Mouse (Mus musculus) megakaryocyte, embryonic 14.5 days (primary cell): ENCODE results near the gene Psmg4. TPM values are rescaled to one million over a fixed set of nuclear protein-coding genes. Genes with fewer than 3 reads are reported as not detected.
A peak's percentile ranks its signal among the peaks of the same experiment; 100 is the strongest.

ENCODE experiments used
- H3K27me3 ChIP-seq: replicated peaks from 2 replicates; pipeline ENCODE3; 2012; ENCODE audit warnings: inconsistent platforms
- H3K36me3 ChIP-seq: replicated peaks from 2 replicates; pipeline ENCODE3; 2012; ENCODE audit warnings: low read length, inconsistent platforms, mixed read lengths
- H3K4me1 ChIP-seq: 2 replicates; pipeline ENCODE4 v1.6.1; 2012; ENCODE audit warnings: inconsistent platforms
- H3K4me3 ChIP-seq: replicated peaks from 2 replicates; pipeline ENCODE3; 2012; ENCODE audit warnings: moderate library complexity, mild to moderate bottlenecking, inconsistent platforms
- H3K9me3 ChIP-seq: 2 replicates; pipeline ENCODE4 v1.6.1; 2012; ENCODE audit warnings: inconsistent platforms
- FLI1 ChIP-seq: IDR thresholded peaks from 2 replicates; pipeline ENCODE4 v1.6.1; 2012; ENCODE audit warnings: low read length, inconsistent platforms, mixed read lengths
- GATA1 ChIP-seq: IDR thresholded peaks from 3 replicates; pipeline ENCODE4 v1.6.1; 2012; ENCODE audit warnings: mixed read lengths, low read length, inconsistent platforms, borderline replicate concordance
- polyA plus RNA-seq: library from polyadenylated mRNA; stranded (reverse); fragments of >175 nt; gene quantifications from 2 replicates; pipeline ENCODE4 v1.2.3, GENCODE M21; 2012; ENCODE audit warnings: low replicate concordance; ENCODE audit not compliant: insufficient read depth

Gene Psmg4
- polyA plus RNA-seq, 1 experiment, result 32.8 TPM

DNA sequence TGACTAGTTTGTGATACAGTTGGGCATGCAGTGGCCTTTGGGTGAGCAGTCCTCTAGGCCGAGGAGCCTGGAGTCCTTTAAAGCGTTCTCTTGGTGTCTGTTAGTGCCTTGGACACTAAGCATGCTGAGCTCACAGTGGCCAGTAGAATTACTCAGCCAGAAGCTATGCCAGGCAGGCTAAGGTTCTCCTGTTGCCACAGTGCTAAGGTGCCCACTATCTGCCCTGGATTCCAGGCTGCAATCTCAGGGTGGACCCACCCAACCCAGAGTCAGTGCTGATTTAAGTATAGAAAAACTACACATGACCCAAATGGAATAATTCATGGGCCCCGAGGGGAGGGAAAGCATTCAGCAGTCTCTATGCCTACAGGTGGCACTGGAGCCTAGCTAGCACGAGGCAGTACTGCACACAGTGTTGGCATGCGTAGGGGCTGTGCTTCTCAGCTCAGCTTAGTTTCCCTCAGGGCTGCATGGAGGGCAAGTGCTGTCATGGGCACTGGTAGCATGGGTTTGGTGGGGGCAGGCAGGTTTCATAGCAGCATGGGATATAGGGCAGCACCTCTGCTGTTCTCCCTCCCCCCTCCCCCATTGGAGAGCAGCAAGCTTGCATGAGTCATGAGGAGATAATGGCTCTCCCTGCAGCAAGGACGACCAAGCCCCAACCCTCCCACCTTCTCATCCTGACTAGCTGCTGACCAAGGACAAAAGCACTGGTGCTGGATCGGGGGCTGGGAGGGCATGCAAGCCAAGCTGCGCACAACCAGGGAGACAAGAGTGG is 29.8 kb downstream of the Psmg4 start:
- Histone ChIP-seq H3K4me3 (peak overlapping the region; percentile 40), H3K36me3 (peaks cover 100% of the 10 kb centered on the region), H3K27me3 (no peaks in the 10 kb centered on the region), H3K4me1 (peaks cover 71% of the 10 kb centered on the region), H3K9me3 (no peaks in the 10 kb centered on the region)
- no peak for TF ChIP-seq GATA1
- TF ChIP-seq FLI1, result no peak

DNA sequence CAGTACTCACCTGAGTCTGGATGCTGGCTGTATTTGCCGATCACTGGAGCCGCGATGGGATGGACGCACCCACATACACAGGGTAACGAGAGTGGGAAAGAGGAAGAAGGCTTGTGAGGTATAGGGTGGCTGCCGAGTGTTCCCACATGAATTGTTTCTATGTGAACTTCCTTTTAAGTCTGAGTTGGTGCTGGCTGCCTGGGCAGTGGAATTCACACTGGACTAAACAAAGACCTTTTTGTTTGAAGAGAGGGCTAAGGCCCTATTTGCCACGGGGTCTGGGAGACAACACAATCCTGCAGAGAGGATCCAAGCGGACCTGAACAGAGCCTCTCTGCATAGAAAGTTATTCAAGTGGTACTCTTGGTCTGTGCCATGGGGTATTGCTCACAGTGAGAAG is 30.6 kb downstream of the Psmg4 start:
- Histone ChIP-seq H3K4me3 (no peak overlapping the region), H3K4me1 (peaks cover 63% of the 10 kb centered on the region), H3K9me3 (no peaks in the 10 kb centered on the region), H3K36me3 (peaks cover 100% of the 10 kb centered on the region), H3K27me3 (no peaks in the 10 kb centered on the region)
- TF ChIP-seq FLI1 (no peak), GATA1 (no peak)

DNA sequence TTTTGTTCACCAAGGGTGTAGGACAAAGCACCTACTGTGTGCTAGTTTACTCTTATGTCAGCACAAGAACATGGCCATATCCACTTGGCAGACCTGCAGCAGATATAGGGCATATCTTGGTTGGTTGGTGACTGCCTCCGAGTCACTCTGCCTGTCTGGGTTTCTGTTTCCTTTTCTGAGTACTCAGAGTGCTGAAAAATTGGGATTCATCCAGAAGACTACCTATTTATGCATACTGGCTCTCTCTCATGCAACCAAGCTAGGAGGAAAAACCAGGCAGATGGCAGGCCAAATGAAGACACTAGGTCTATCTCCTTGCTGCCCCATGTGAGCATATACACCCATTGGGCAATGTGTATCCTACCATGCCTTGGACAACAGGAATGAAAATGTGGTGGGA is 32.9 kb downstream of the Psmg4 start:
- H3K4me1 ChIP-seq, result peaks cover 53% of the 10 kb centered on the region
- TF ChIP-seq FLI1 (no peak), GATA1 (no peak)
- H3K4me3 ChIP-seq, result no peak overlapping the region
- peaks cover 100% of the 10 kb centered on the region for H3K36me3 ChIP-seq
- H3K27me3 ChIP-seq, result no peaks in the 10 kb centered on the region
- H3K9me3 ChIP-seq, result no peaks in the 10 kb centered on the region

DNA sequence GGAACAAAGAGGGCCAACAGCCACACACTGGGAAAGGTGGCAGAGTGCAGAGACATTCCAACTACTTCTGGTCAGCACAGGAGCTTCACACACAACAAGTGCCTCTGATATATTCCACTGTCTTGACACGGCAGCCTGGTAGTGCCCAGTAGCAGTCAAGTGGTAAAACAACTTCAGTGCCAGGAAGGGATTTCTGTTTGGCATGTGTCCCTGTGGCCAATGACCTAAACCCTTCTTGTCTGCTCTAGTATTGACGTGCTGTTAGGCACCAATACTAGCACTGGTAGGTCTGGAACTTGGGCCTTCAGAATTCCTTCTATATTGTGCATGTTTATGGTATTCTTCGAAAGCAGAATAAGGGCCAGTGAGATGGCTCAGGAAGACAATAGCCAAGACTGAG is 42.5 kb downstream of the Psmg4 start:
- Histone ChIP-seq H3K9me3 (no peaks in the 10 kb centered on the region), H3K4me3 (no peak overlapping the region), H3K4me1 (peaks cover 40% of the 10 kb centered on the region), H3K27me3 (no peaks in the 10 kb centered on the region), H3K36me3 (peaks cover 97% of the 10 kb centered on the region)
- TF ChIP-seq GATA1, result no peak
- no peak for TF ChIP-seq FLI1

DNA sequence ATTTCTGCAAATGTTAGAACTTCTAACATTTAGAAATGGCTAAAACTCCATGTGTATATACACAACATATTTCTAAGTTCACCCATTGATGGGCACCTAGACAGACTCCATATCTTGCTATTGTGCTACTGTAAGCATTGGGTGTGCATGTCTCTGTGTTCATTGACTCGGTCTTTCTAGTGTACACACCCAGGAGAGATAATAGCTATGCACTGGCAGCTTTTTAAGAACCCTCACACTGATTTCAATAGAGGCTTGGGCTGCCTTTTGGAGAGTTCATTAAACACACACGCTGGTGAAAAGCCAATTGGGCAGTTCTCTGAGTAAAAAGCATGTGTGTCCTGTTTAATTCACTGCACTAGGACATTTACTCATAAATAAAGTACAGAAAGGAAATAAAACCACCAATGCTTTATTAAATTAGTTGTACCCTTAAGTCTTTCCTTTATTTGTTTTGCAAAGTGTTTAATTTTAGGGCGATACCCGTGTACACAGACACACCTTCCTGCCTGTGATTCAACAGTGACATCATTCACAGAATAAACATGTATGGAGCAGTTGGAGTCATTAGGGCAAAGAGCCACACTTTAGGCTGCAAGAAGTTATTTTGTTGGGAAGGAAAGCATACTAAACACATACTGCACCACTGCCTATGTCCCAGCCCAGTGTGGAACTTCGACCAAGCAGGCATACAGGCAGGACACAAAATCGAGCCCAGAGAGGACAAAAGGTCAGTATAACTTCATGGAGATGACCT is 45.1 kb downstream of the Psmg4 start:
- Histone ChIP-seq H3K36me3 (peaks cover 94% of the 10 kb centered on the region), H3K9me3 (no peaks in the 10 kb centered on the region), H3K4me1 (peaks cover 32% of the 10 kb centered on the region), H3K27me3 (no peaks in the 10 kb centered on the region), H3K4me3 (no peak overlapping the region)
- no peak for TF ChIP-seq FLI1
- TF ChIP-seq GATA1, result no peak

DNA sequence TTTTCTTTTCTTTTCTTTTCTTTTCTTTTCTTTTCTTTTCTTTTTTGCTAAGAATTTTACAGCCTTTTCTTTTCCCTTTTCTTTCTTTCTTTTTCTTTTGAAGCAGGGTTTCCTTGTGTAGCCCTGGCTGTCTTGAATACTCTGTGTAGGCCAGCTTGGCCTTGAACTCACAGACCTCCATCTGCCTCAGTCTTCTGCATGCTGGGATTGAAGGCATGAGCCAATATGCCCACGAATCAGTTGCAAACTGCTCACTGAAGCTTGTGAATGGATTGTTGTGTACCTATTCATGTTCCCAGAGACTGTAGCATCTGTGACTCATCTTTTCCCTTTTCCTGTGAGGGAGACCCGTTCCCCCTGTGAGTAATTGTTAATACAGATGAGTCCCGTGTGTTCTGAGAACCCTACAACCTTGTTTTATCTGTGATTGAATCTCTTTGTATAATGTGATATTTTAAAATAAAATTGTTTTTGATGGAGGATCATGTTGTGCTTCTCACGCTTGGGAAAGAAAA is 48.6 kb downstream of the Psmg4 start:
- Histone ChIP-seq H3K4me3 (no peak overlapping the region), H3K9me3 (no peaks in the 10 kb centered on the region), H3K4me1 (peaks cover 28% of the 10 kb centered on the region), H3K27me3 (no peaks in the 10 kb centered on the region), H3K36me3 (peaks cover 94% of the 10 kb centered on the region)
- no peak for TF ChIP-seq FLI1
- TF ChIP-seq GATA1, result no peak

DNA sequence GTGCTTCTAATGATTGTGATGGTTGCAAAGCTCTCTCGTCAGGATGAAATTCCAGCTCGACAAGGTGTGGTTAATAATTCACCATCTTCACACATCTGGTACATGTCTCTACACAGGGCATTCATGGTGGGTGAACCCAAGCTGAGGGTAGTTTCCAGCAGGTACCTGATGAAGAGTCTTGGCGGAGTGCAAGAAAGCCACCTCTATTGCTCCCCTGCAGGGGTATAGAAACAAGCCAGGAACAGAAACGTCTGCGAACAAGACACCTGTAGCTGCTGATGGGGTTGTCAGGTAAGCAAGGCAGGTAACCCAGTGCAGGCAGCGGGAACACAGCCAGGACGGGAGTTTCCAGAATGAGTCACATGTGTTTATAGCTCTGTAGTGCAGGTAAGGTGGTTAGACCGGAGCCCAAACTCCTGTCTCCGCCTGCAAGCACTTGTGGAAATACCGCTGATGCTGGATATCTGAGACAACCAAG is 50.0 kb downstream of the Psmg4 start:
- TF ChIP-seq GATA1 (no peak), FLI1 (no peak)
- no peak overlapping the region for H3K4me3 ChIP-seq
- H3K27me3 ChIP-seq, result no peaks in the 10 kb centered on the region
- peaks cover 27% of the 10 kb centered on the region for H3K4me1 ChIP-seq
- no peaks in the 10 kb centered on the region for H3K9me3 ChIP-seq
- H3K36me3 ChIP-seq, result peaks cover 90% of the 10 kb centered on the region

DNA sequence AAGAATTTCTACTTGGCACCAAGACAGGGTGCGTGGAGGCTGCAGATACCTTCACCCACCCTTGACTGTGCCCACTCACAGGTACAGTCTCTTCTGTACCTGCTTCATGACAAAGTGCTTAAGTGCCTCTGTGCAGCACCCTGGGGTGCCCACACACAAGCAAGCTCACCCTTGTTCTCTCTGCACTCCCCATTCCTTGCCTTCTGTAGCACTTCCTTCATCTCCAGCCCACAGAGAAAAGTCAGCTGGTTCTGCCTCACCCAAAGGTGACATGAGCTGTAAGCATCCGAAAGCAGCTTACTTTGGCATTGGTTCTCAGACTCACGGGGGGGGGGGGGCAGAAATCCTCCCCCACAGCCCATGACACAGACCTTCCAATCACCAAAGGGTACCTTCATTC is 52.1 kb downstream of the Psmg4 start:
- Histone ChIP-seq H3K9me3 (no peaks in the 10 kb centered on the region; the same call in 1 of the 2 replicates), H3K4me3 (no peak overlapping the region), H3K36me3 (peaks cover 90% of the 10 kb centered on the region), H3K27me3 (no peaks in the 10 kb centered on the region), H3K4me1 (peaks cover 28% of the 10 kb centered on the region)
- no peak for TF ChIP-seq GATA1
- no peak for TF ChIP-seq FLI1

DNA sequence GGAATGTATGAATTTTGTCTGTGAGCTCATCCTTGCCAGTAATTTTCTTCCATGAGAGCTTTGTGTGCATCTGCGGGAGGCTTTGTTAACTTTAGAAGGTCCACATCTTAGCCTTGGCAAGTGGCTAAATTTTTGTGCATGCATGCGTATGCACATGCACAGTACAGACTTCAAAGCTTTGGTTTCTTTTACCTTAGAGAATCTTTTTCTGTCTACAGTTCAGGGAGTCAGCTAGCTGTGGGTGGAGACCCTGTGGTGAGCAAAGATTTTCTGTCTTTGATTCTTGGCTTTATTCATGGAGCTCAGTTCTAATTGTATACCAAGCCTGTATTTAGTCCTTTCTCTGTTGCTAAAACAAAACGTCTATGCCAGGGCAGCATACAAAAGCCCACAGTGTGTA is 56.0 kb downstream of the Psmg4 start:
- Histone ChIP-seq H3K27me3 (no peaks in the 10 kb centered on the region), H3K9me3 (no peaks in the 10 kb centered on the region; the same call in 1 of the 2 replicates), H3K4me3 (no peak overlapping the region), H3K4me1 (peaks cover 37% of the 10 kb centered on the region), H3K36me3 (peaks cover 89% of the 10 kb centered on the region)
- TF ChIP-seq GATA1, result no peak
- no peak for TF ChIP-seq FLI1

DNA sequence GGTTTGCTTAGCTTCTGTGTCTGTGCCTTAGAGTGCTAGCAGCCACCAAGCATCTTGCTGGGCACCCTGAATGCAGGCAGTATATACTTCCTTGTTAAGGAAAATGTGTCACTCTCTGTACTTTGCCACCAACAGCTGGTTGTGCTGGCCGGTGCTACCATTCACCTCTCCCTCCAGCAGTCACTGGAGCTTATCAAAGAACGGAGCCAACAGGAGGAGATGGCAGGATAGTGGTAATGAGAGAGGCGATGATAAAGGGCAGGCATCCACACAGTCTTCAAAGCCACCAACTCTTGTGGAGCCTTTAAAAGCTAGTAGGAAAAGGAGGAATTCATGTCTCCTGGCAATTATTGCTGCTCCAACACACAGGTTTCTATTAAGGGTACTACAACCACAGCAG is 57.0 kb downstream of the Psmg4 start:
- no peaks in the 10 kb centered on the region for H3K27me3 ChIP-seq
- peaks cover 37% of the 10 kb centered on the region for H3K4me1 ChIP-seq
- no peaks in the 10 kb centered on the region; the same call in 1 of the 2 replicates for H3K9me3 ChIP-seq
- H3K36me3 ChIP-seq, result peaks cover 88% of the 10 kb centered on the region
- H3K4me3 ChIP-seq, result no peak overlapping the region
- TF ChIP-seq FLI1 (no peak), GATA1 (no peak)
